ENCODE assay signal across 8 mouse cellular contexts in genomic region chr10:98913961-98914809, GRCm38 (mm10). TPM values are rescaled to one million over a fixed set of nuclear protein-coding genes. Genes with fewer than 3 reads are reported as not detected.
DNase-seq lines count a peak whose midpoint lies in the region; ATAC-seq and TF ChIP-seq lines count a peak whose summit lies in the region.

Gene Atp2b1 (plus strand): TSS chr10:98914406.

- peaks cover 9% of the 10 kb centered on the region for H3K4me1 ChIP-seq in forebrain, embryonic 15.5 days
- no peaks in the 10 kb centered on the region; the same call in none of the 2 replicates for H3K4me1 ChIP-seq in lung, adult 2 months (ENCODE audit: control insufficient read depth, insufficient read depth, low read length)

- peak within 1 kb of the TSS; percentile 98 for H3K27ac ChIP-seq in forebrain, embryonic 15.5 days (replicated peaks)

- no peaks in the 10 kb centered on the region for H3K36me3 ChIP-seq in forebrain, embryonic 15.5 days

- H3K9me3 ChIP-seq in forebrain, embryonic 15.5 days = no peaks in the 10 kb centered on the region

- H3K4me3 ChIP-seq in forebrain, embryonic 15.5 days = peak within 1 kb of the TSS; percentile 89
- H3K4me3 ChIP-seq in lung, adult 2 months (replicated peaks; ENCODE audit: extremely low read depth, low read depth, low read length) = peak within 1 kb of the TSS; percentile 100

- peak; percentile 92 for DNase-seq in ES-CJ7 (ENCODE audit: low read depth, low spot score)
- DNase-seq in cerebellum, adult 11 months = peak; percentile 95
- DNase-seq in heart, postnatal 25 days (ENCODE audit: low spot score) = peak; percentile 96
- peak; percentile 95 for DNase-seq in layer of hippocampus, adult 18-20 months (ENCODE audit: low spot score in 2 of 2)
- peak; percentile 91 for DNase-seq in lung, adult 2 months
- peak; percentile 92 for DNase-seq in thymus, adult 18-20 months

- WGBS in forebrain, embryonic 15.5 days = under 1% methylated on average over 94 of the region's 120 CpGs
- WGBS in lung, adult 2 months = under 1% methylated on average over 86 of the region's 120 CpGs

- H3K9ac ChIP-seq in forebrain, embryonic 15.5 days (replicated peaks) = peak within 1 kb of the TSS; percentile 83

- peak within 1 kb of the TSS; percentile 86 for H3K4me2 ChIP-seq in forebrain, embryonic 15.5 days (replicated peaks)

- peak; percentile 82 for TF ChIP-seq POLR2A in lung, adult 2 months (IDR thresholded peaks at IDR 0.05; ENCODE audit: borderline replicate concordance, extremely low read depth, low read depth, low read length)

- no peak for TF ChIP-seq CTCF in lung, adult 2 months (IDR thresholded peaks at IDR 0.05; ENCODE audit: insufficient read depth, low read length)

- ATAC-seq in forebrain, embryonic 15.5 days (replicated peaks) = peak; percentile 94
- ATAC-seq in neutrophil, adult 5-6 weeks (ENCODE audit: extremely low read depth, insufficient number of reproducible peaks, low FRiP score, poor library complexity, severe bottlenecking) = peak; percentile 78

- H3K27me3 ChIP-seq in forebrain, embryonic 15.5 days = no peaks in the 10 kb centered on the region

- intact Hi-C loops in heart, postnatal 25 days (cut with DNase I) = loop anchor here (2.0 to 5.0 kb wide), 5 partner anchors 59 to 422 kb away; partner anchors contain the start of genes Galnt4 and Poc1b

RNA-seq across cellular contexts. Expression of gene Atp2b1, which starts in this region (rescaled TPM):
- 169 and 176 TPM in 2 replicates for polyA plus RNA-seq in forebrain, embryonic 15.5 days (2015; fragmentation: Nextera tagmentation; extraction: Ambion mirVana)
- 10 to 100 TPM; 67.8 to 71.3 TPM for total RNA-seq in heart, postnatal 25 days (2021)
- 1,000 to 10,000 TPM in 1 of 2 experiments, 100 to 1,000 TPM in 1; 905 to 1,057 TPM for total RNA-seq in layer of hippocampus, adult 18-20 months (2021)
- 19.0 and 23.2 TPM in 2 replicates for polyA plus RNA-seq in lung, adult 2 months (2012; rRNA removed)
- total RNA-seq in neutrophil, adult 5-6 weeks (2017) = 216 and 258 TPM in 2 replicates

Comparison
In these comparisons a context has a peak if more than half of its experiments do, and no peak if none do; other contexts are left out.
1. Peak in every context shown above with its lines: DNase-seq, ATAC-seq, H3K4me3 ChIP-seq and H3K27ac ChIP-seq.